Mouse (Mus musculus) adrenal gland, postnatal 4 days (tissue): Measurements from ENCODE around the gene Pcbp3. TPM values are rescaled to one million over a fixed set of nuclear protein-coding genes. Genes with fewer than 3 reads are reported as not detected.
A peak's percentile ranks its signal among the peaks of the same experiment; 100 is the strongest.

Experiments used
- DNase-seq, 2 experiments: peaks; one replicate each; pipeline ENCODE4 v3.0.0; 2021 to 2022; ENCODE audit warnings: low spot score in 2 of 2, mixed read lengths in 2 of 2
- total RNA-seq, 2 experiments: library from RNA; stranded (reverse); gene quantifications; 2 replicates each; pipeline ENCODE4 v1.2.3; 2021

Gene Pcbp3
- total RNA-seq, 2 experiments from 2014 or later = 52.3 to 72.3 TPM

GRCm38 (mm10) chr10:76734979-76735378 lies 226.7 kb downstream of the Pcbp3 start:
- DNase-seq = peak; percentile 51 to 60

- DNase-seq = no peak
These were observed 228.0 kb downstream of the Pcbp3 start for GRCm38 (mm10) chr10:76733677-76734068.

DNA sequence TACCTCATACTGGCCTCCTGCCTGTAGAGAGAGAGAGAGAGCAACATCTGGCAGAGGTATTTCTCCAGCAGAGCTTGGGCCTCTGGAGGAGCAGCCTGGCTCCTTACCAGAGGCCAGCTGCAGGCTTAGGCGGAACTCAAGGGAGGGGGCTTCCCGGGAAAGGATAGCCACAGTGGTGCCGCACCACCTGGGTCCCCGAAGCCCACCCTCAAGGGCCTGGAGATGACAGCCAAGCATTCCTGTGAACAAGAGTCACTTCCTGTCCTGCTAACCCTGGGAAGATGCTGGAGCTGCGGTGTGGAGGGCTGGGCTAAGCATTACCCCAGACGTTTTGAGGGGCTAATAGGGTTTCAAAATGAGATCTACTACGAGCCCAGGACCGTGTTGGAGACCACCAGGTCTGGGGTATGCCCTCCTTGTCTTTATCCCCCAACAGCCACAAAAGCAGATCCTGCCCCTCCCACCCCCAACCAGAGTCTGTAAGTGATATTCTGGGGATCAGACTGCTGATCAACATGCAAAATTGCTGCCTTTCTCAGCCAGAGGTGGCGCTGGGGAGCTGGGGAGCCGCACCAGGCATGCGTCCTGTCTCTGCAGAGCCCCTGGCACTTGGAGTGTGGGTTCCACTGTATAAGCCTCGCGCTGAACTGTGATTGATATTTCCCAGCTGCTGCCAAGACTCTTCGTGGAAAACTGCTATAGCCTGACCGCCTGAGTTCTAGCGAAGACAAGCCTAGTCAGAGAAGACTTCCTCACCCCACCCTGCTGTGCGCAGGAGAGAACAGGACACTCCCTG lies 228.6 kb downstream of the Pcbp3 start:
- peak; percentile 53 to 65 for DNase-seq

GRCm38 (mm10) chr10:76732391-76732790 lies 229.3 kb downstream of the Pcbp3 start:
- DNase-seq = no peak

- peak in 1 of 2 experiments; percentile 45 for DNase-seq
These were observed 230.0 kb downstream of the Pcbp3 start for GRCm38 (mm10) chr10:76731621-76732239.

DNA sequence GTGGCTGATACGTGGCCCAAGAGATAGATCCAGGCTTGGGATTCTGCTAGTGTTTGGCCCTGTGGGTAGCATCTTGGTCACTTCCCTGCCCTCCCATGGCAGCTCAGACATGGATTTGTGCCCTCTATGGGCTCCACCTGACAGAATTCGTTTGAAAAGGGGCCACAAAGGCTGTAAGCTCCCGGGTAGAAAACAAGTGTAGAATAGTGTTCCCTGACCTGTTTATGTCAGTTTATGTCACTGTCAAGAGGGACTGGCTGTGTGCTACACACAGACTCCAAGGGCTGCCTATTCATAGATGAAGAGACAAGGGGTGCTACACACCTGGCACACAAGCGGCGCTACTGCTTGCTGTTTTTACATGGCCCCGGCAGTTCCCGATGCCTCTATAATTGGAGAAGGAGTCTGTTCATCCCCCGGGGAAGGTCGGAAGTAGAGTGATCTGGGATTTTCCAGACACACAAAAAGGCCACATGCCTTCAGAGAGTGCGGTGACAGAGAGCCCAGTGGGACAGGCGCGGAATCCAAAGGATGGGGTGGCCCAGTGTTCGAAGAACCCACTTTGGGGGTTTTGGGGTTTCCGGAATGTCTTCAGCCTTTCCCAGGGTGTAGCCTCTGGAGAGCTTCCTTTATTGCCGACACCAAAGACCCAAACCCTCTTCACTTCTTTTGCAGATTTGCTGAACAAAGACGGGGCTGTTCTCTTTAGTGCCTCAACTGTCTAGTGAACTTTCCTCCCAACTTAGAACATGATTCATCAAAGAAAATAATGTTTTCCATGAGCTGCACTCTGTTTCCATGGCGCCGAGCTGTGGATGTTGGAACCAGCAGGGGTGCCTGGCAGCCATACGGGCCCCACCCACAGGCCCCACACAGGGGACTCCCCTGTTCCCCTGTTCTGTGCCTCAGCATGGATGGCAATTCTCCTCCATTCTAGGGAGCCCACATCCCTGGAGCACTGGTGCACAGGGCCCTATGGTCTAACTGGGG lies 231.8 kb downstream of the Pcbp3 start:
- DNase-seq = no peak

- DNase-seq = peak in 1 of 2 experiments; percentile 60
These were observed 233.3 kb downstream of the Pcbp3 start for GRCm38 (mm10) chr10:76728369-76728768.

GRCm38 (mm10) chr10:76727301-76727700 lies 234.4 kb downstream of the Pcbp3 start:
- DNase-seq = no peak

DNA sequence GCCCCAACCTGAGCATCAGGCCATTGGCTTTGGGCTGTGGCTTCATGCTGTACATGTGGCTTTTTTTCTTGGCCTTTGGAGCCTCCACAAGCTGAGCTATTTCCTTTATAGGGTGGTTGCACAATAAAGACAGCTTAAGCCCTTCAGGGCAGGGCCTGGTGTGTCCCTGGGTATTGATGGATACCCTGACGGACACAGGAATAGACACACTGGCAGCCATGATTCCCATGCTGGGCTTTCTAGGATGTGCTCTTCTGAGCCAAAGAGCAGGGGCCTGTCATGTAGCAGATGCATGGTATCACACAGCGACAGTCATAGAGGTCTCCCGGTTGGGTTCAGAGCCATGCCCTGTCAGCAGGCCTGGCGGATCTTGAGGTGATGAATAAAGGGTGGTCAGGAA lies 234.8 kb downstream of the Pcbp3 start:
- DNase-seq = no peak

GRCm38 (mm10) chr10:76725682-76726285 lies 235.9 kb downstream of the Pcbp3 start, which contains the start of gene Col6a1:
Gene Col6a1 (minus strand): TSS chr10:76726168.
- DNase-seq = no peak

GRCm38 (mm10) chr10:76725097-76725496 lies 236.6 kb downstream of the Pcbp3 start:
- no peak for DNase-seq

DNA sequence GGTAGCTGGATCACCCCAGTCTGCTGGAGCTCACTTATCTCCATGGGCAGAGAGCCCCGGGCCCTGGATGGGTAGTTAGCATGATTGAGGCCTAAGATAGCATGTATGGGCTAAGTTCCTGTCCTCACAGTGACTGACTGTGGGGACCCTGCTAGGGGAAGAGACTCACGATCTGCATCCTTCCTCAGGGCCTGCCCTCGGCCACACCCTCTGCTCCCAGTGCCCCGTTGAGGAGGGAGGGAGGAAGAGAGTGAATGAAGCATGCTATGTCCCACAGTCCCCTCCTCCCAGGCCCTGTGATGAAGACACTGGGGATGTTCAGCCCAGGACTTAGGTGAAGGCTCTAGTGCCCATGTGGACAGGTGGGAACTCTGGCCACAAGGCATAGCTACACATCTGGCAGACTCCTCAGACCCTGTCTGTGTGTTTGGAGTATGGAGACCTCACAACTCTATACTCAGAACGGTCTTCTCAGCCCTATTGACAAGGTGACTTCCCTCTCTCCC lies 237.4 kb downstream of the Pcbp3 start:
- no peak for DNase-seq

DNA sequence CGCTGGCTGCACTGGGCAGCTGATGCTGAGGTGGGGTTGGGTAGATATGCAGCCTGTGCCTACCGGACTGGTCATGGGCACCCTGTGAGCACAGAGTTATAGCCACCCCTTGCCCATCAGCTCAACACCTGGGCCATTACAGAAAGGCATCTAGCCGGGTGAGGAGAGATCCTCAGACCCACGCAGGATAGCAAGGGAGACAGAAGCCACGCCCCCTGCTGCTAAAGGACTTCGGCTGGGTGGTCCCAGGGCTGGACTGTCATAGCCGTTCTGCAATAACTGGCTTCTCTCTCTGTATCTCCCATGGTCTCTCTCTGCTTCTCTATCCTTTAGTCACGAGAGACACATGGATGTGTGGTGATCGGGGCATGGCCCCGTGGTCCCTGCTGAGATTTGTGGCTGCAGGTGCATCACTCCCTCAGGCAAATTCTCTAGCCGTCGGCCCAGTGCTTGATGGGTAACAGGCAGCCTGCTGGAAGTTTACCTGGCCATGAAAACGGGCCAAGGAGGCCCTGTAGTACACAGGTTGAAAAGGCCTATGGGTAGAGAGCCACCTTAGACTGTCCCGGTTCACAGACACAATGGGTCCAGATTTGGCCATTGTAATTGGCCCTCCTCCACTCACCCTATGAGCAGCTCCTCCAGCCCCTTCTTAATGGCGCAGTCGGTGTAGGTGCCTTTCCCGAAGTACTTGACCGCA lies 238.8 kb downstream of the Pcbp3 start:
- DNase-seq = no peak

DNA sequence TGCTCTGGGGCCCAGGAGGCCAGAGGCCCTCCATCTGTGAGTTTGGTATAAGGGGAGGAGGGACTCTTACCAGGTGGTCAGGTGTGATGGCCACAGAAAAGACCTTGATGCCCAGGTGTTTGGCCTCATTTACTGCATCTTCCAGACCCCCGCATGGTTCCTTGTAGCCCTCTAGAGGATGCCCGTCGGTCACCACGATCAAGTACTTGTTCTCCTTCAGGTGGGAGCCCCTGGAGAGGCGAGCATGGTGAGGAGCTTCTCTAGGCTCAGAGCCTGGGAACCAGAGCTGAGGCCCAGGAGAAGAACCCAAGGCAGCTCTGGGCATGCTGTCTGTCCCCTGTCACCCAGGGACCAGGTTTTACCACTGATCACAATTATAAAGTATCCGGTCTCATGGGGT lies 239.9 kb downstream of the Pcbp3 start:
- DNase-seq = no peak

DNA sequence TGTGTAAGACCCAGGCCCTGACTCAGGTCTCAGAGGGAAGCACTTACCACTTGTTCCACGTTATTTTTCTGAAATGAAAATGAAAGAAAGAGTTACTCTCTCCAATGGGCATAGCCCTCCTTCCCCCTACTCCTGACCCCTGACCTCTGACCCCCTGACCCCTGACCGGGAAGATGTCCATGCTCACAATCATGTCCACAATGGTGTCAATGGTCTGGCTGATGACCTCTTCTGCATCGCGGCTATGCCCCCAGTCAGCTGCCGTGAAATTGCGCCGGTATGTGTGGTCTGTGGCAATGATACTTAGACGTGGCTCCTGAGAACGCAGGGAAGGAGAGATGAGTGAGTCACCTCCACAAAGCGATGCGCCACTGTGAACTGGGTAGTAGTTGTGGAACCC lies 240.5 kb downstream of the Pcbp3 start:
- no peak for DNase-seq

GRCm38 (mm10) chr10:76717631-76718030 lies 244.1 kb downstream of the Pcbp3 start:
- no peak for DNase-seq

DNA sequence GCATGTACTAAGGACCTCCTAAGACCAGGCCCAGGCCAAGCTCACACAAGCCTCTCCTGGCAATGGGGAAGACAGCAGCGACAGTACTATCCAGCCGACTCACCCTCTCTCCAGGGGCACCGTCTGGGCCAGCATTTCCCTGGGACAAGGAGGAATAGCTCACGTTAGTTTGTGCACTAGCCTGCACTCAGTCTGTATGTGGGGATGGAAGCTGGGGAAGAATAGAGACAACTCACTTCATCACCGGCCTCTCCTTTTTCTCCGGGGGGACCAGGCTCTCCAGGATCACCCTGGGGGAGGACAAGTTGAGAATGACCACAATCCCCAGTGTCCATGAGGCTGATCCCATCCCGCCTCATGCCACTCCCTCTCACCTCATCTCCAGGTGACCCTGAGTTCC lies 244.7 kb downstream of the Pcbp3 start:
- no peak for DNase-seq

- DNase-seq = no peak
These were observed 247.4 kb downstream of the Pcbp3 start for GRCm38 (mm10) chr10:76714303-76714702.

DNA sequence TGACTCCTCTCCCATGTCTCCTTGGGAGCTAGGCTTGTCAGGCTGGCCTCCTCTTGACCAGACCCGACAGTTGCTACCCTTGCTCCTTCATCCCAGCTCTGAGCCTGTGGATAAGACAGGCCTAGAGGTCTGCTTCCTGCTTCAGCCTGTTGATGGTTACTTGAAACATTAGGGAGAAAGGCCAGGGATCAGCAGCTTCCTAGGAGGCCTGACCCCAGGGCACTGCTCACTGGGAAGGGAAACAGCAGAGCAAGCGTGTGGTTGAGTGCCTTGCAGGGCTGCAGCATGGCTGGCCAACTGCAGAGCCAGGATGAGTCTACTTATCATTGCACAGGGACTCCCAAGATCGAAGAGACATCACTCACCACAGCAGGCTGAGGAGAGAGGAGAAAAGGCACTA lies 249.2 kb downstream of the Pcbp3 start:
- DNase-seq = no peak
